Mouse (Mus musculus): ENCODE measurements around the gene Dus3l. TPM values are rescaled to one million over a fixed set of nuclear protein-coding genes. Genes with fewer than 3 reads are reported as not detected.
A peak's percentile ranks its signal among the peaks of the same experiment; 100 is the strongest.

The Dus3l gene
- total and polyA plus RNA-seq, 3 experiments = 17.7 to 38.7 (median 19.4) TPM

- TF ChIP-seq CTCF (IDR thresholded peaks at IDR 0.05) (no peak), POLR2A (IDR thresholded peaks at IDR 0.05; ENCODE audit: insufficient read depth, low read depth, low read length) (no peak), EP300 (IDR thresholded peaks at IDR 0.05; ENCODE audit: insufficient read depth, low read depth, low read length) (no peak)
- Histone ChIP-seq H3K27ac (no peak overlapping the region), H3K4me3 (no peak overlapping the region), H3K27me3 (ENCODE audit: control insufficient read depth, insufficient read depth, low read length) (no peaks in the 10 kb centered on the region), H3K9ac (ENCODE audit: low read depth, low read length) (no peak overlapping the region), H3K36me3 (ENCODE audit: control insufficient read depth, insufficient read depth, low read length) (no peaks in the 10 kb centered on the region), H3K4me1 (ENCODE audit: control insufficient read depth, insufficient read depth, low read length) (peaks cover 3% of the 10 kb centered on the region; the same call in 1 of the 2 replicates), H3K79me2 (replicated peaks; ENCODE audit: control insufficient read depth, insufficient read depth, low read length) (no peaks in the 10 kb centered on the region)
- WGBS = 62% methylated on average over 17 of the region's 17 CpGs
- peak in 1 of 2 experiments; percentile 18 for DNase-seq
- intact Hi-C loops (cut with DNase I) = no loop called here
These were observed 23.8 kb upstream of the Dus3l start for GRCm38 (mm10) chr17:56740788-56741160.

GRCm38 (mm10) chr17:56744173-56744572 is 20.4 kb upstream of the Dus3l start:
- TF ChIP-seq EP300 (IDR thresholded peaks at IDR 0.05; ENCODE audit: insufficient read depth, low read depth, low read length) (no peak), POLR2A (IDR thresholded peaks at IDR 0.05; ENCODE audit: insufficient read depth, low read depth, low read length) (no peak), CTCF (IDR thresholded peaks at IDR 0.05) (no peak)
- Histone ChIP-seq H3K79me2 (replicated peaks; ENCODE audit: control insufficient read depth, insufficient read depth, low read length) (no peaks in the 10 kb centered on the region), H3K4me3 (no peak overlapping the region), H3K4me1 (ENCODE audit: control insufficient read depth, insufficient read depth, low read length) (no peaks in the 10 kb centered on the region), H3K27ac (no peak overlapping the region), H3K27me3 (ENCODE audit: control insufficient read depth, insufficient read depth, low read length) (no peaks in the 10 kb centered on the region), H3K9ac (ENCODE audit: low read depth, low read length) (no peak overlapping the region), H3K36me3 (ENCODE audit: control insufficient read depth, insufficient read depth, low read length) (no peaks in the 10 kb centered on the region)
- intact Hi-C loops (cut with DNase I) = no loop called here
- no peak for DNase-seq
- 56% methylated on average over 5 of the region's 5 CpGs for WGBS

- Histone ChIP-seq H3K9ac (ENCODE audit: low read depth, low read length) (no peak overlapping the region; the same call in 1 of the 2 replicates), H3K27me3 (ENCODE audit: control insufficient read depth, insufficient read depth, low read length) (peaks cover 2% of the 10 kb centered on the region; the same call in 1 of the 2 replicates), H3K27ac (no peak overlapping the region), H3K4me3 (no peak overlapping the region), H3K79me2 (replicated peaks; ENCODE audit: control insufficient read depth, insufficient read depth, low read length) (no peaks in the 10 kb centered on the region), H3K4me1 (ENCODE audit: control insufficient read depth, insufficient read depth, low read length) (no peaks in the 10 kb centered on the region), H3K36me3 (ENCODE audit: control insufficient read depth, insufficient read depth, low read length) (no peaks in the 10 kb centered on the region)
- WGBS = 37% methylated on average over 71 of the region's 71 CpGs
- intact Hi-C loops (cut with DNase I) = no loop called here
- TF ChIP-seq POLR2A (IDR thresholded peaks at IDR 0.05; ENCODE audit: insufficient read depth, low read depth, low read length) (peak; percentile 39; the same call in 1 of the 2 replicates), CTCF (IDR thresholded peaks at IDR 0.05) (no peak), EP300 (IDR thresholded peaks at IDR 0.05; ENCODE audit: insufficient read depth, low read depth, low read length) (no peak)
- peak in 1 of 2 experiments; percentile 43 for DNase-seq
These were observed 13.0 kb upstream of the Dus3l start for GRCm38 (mm10) chr17:56751404-56752072.

GRCm38 (mm10) chr17:56753452-56753851 is 11.1 kb upstream of the Dus3l start:
- peaks cover 2% of the 10 kb centered on the region; the same call in 1 of the 2 replicates for H3K27me3 ChIP-seq (ENCODE audit: control insufficient read depth, insufficient read depth, low read length)
- DNase-seq = no peak
- intact Hi-C loops (cut with DNase I) = no loop called here
- H3K9ac ChIP-seq (ENCODE audit: low read depth, low read length) = no peak overlapping the region
- H3K4me1 ChIP-seq (ENCODE audit: control insufficient read depth, insufficient read depth, low read length) = no peaks in the 10 kb centered on the region
- 28% methylated on average over 15 of the region's 15 CpGs for WGBS
- H3K36me3 ChIP-seq (ENCODE audit: control insufficient read depth, insufficient read depth, low read length) = no peaks in the 10 kb centered on the region
- TF ChIP-seq EP300 (IDR thresholded peaks at IDR 0.05; ENCODE audit: insufficient read depth, low read depth, low read length) = no peak
- no peak for TF ChIP-seq CTCF (IDR thresholded peaks at IDR 0.05)
- no peak for TF ChIP-seq POLR2A (IDR thresholded peaks at IDR 0.05; ENCODE audit: insufficient read depth, low read depth, low read length)
- H3K4me3 ChIP-seq = no peak overlapping the region
- H3K27ac ChIP-seq = no peak overlapping the region
- H3K79me2 ChIP-seq (replicated peaks; ENCODE audit: control insufficient read depth, insufficient read depth, low read length) = no peaks in the 10 kb centered on the region

GRCm38 (mm10) chr17:56754271-56755185 is 10.0 kb upstream of the Dus3l start:
- WGBS = 27% methylated on average over 36 of the region's 36 CpGs
- no peak for TF ChIP-seq EP300 (IDR thresholded peaks at IDR 0.05; ENCODE audit: insufficient read depth, low read depth, low read length)
- TF ChIP-seq CTCF (IDR thresholded peaks at IDR 0.05) = no peak
- no peak for TF ChIP-seq POLR2A (IDR thresholded peaks at IDR 0.05; ENCODE audit: insufficient read depth, low read depth, low read length)
- H3K4me3 ChIP-seq = no peak overlapping the region
- H3K79me2 ChIP-seq (replicated peaks; ENCODE audit: control insufficient read depth, insufficient read depth, low read length) = no peaks in the 10 kb centered on the region
- H3K9ac ChIP-seq (ENCODE audit: low read depth, low read length) = no peak overlapping the region
- H3K27me3 ChIP-seq (ENCODE audit: control insufficient read depth, insufficient read depth, low read length) = peaks cover 2% of the 10 kb centered on the region; the same call in 1 of the 2 replicates
- H3K36me3 ChIP-seq (ENCODE audit: control insufficient read depth, insufficient read depth, low read length) = no peaks in the 10 kb centered on the region
- no peaks in the 10 kb centered on the region for H3K4me1 ChIP-seq (ENCODE audit: control insufficient read depth, insufficient read depth, low read length)
- no peak overlapping the region for H3K27ac ChIP-seq
- no peak for DNase-seq
- intact Hi-C loops (cut with DNase I) = no loop called here
